Mouse (Mus musculus) monocyte, adult 5-6 weeks (primary cell): Measurements from ENCODE around the gene Lpin3. TPM values are rescaled to one million over a fixed set of nuclear protein-coding genes. Genes with fewer than 3 reads are reported as not detected.

Experiments used
- ATAC-seq: fragments of 153-309, 156-312 bp; replicated peaks from 2 replicates; pipeline ENCODE4 v1.8.0; 2017; ENCODE audit warnings: mild to moderate bottlenecking; ENCODE audit not compliant: low TSS enrichment, insufficient number of reproducible peaks, severe bottlenecking, poor library complexity, low FRiP score
- total RNA-seq: library from RNA; stranded (forward); fragments of 200-1000, 200-491, 200-594 nt; gene quantifications from 3 replicates; pipeline ENCODE4 v1.2.3, GENCODE M21; 2017

Lpin3 gene
- total RNA-seq, 1 experiment from 2014 or later: not detected

- no peak for ATAC-seq
Observed at GRCm38 (mm10) chr2:160918154-160918929, 37.9 kb downstream of the Lpin3 start.

- no peak for ATAC-seq
Observed at GRCm38 (mm10) chr2:160918930-160919215, 38.4 kb downstream of the Lpin3 start.

DNA sequence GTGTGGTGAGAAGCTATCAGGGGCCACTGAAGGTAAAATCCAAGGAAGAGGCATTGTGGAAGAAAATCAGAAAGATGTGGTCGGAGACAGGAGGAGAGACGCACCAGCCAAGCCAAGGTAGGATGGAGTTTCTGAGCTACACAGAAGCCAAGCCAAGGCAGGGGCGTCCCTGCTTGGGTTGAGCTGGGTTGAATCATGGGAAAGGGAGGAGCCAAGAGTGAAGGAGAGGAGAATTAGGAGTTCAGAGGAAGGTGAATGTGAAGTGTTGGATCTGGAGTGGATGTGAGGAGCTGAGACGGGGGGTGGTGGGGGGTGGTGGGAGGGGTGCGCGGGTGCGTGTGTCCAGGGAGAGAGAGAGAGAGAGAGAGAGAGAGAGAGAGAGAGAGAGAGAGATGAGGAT, 40.8 kb downstream of the Lpin3 start:
- no peak for ATAC-seq

GRCm38 (mm10) chr2:160925203-160925602, 44.7 kb downstream of the Lpin3 start:
- no peak for ATAC-seq

DNA sequence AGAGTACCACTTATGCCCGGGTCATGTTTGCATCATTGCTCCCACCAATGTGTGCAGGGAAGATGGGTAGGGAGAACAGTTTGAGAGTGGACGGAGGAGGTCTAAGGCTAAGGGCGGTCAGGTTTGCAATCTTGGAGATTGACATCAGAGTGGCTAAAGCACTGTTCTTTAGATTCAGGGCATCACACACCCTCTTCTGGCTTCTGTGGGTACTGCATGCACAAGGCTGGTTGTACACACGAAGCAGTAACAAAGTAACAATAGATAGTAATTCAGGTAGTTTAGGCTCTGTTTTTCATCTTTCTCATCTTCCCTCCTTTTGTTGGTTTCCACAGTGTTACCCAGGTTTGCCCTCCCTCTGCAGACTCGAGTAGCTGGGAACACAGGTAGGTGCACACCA, 50.9 kb downstream of the Lpin3 start:
- no peak for ATAC-seq

- no peak for ATAC-seq
Observed at GRCm38 (mm10) chr2:160932325-160932724, 51.9 kb downstream of the Lpin3 start.

DNA sequence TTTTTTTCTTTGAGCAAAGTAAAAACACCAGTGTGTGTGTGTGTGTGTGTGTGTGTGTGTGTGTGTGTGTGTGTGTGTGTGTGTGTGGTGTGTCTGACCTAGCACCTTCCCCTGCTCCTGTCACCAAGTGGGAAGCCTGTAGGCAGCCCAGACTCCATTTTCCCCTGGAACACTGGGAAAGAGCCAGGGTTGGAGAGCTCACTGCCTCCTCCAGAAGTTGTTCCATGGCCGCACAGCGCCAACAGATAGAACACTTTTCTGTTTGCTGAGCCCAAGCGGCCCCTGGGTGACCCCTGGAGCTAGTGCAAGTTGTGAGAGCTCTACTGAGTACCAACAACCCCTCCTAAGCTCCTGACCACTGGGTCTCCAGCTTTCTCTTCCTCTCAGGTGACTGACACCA, 52.5 kb downstream of the Lpin3 start:
- ATAC-seq: no peak

GRCm38 (mm10) chr2:160933890-160934289, 53.4 kb downstream of the Lpin3 start:
- no peak; the same call in 1 of the 2 replicates for ATAC-seq

- ATAC-seq: no peak
Observed at GRCm38 (mm10) chr2:160934451-160934850, 54.0 kb downstream of the Lpin3 start.

DNA sequence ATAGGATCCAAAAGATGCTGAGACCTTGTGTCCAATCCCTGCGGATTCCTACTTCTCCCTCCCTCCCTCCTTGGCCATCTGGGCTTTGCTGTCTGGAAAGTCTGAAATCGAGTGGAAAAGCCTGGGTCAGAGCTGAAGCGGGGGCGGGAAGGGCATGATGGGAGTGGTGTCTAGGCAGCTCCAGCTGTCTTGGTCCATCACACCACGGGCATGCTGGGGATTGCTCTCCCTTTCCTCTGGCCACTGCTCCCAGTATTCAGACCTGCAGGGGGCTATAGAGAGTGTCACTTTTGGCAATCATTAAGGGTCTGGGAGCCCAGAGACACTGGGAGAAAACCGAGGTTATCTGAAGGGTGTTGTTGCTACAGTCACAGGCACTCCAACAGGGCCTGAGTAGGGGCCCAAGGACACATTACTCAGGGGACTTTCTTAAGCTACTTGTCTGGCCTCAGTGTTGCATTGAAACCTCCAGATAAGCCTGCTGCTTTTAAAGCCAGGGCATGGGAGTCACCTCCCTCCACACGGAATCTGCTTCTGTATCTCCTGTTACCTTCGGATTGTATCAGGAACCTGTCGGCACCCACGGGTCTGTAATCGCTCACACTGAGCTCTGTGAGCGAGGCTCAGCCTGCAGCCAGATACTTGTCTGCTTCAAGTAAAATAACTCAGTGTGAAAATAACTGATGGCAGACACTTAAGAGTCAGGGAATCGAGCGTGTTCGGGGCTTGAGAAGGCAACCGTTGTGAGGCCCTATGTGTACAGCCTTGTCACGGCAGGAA, 60.6 kb downstream of the Lpin3 start:
- no peak for ATAC-seq

- no peak for ATAC-seq
Observed at GRCm38 (mm10) chr2:160942443-160942842, 62.0 kb downstream of the Lpin3 start.

GRCm38 (mm10) chr2:160951595-160951994, 71.1 kb downstream of the Lpin3 start:
- ATAC-seq: no peak

DNA sequence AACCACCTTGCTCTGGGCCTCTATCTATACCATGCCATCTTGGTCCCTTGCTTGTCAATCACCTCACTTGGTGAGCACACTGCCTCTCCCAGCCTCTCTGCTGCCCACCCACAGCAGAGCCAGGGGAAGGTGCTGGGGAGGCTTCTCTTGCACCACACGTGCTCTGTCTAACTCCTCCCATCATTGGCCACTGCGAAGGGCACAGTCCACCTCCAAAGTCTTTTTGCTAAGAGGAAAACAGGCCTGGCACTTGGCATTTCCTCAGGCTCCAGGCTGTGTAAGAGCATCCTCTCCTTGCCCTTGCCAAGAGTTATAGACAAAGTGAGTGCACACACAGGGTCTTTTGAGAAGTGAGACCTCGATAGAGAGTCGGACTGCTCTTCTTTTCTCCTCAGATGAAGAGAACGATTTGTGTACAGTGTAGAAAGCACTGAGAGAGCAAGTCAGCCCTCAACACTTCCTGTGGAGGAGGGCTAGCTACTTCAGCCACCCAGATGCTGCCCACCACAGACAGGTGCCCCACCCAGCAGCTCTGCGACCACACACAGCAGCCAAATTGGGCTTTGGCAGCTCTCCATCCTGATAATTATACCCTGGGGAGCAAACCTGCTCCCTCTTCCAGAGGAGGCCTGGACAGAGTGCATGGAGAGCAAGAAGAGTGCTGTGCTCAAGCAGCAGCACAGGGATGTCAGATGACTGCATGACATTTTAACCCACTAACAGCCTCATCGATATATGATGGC, 72.8 kb downstream of the Lpin3 start:
- ATAC-seq: peak; percentile 32; the same call in 1 of the 2 replicates

- no peak for ATAC-seq
Observed at GRCm38 (mm10) chr2:160954541-160954940, 74.1 kb downstream of the Lpin3 start.

DNA sequence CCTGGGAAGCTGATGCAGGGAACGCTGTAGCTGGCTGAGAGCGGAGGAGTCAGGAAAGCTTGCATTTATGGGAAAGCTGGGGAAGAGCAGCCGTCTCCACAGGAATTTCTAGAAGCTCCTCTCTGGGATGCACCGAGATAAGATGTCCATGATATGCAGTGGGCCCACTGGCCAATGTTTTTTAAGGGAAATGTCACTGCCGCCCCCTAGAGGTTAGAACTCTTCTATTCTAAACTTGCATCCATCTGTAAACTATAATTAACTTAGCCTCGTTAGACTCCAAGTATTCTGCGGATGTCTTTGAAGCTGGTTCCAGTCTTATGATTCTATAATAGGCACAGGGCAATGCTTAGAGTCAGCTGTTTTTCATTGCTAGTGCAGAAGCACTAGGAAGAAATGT, 74.9 kb downstream of the Lpin3 start:
- ATAC-seq: no peak

Other genes with a start within 250 kb of the Lpin3 start
- 127 to 181 TPM (median 138 TPM) in 3 replicates for gene Top1, start 234.8 kb upstream of the Lpin3 start, total RNA-seq
- gene Plcg1, start 149.4 kb upstream of the Lpin3 start, total RNA-seq: 7.9 to 14.9 TPM (median 14.5 TPM) in 3 replicates
- 1.6 to 4.1 TPM (median 2.0 TPM) in 3 replicates for gene Zhx3, start 7.7 kb upstream of the Lpin3 start, total RNA-seq
- gene Emilin3, start 31.7 kb downstream of the Lpin3 start, total RNA-seq: not detected in 3 replicates
- gene Chd6, start 228.4 kb downstream of the Lpin3 start, total RNA-seq: 30.0 to 80.8 TPM (median 51.0 TPM) in 3 replicates